Mouse (Mus musculus) hindbrain, postnatal 0 days (tissue): ENCODE measurements at regions not wholly inside any gene's neighbourhood (a gene's known extent, or its start where the extent isn't known, plus 50 kb on each side); places are given as distances from the start of the nearest gene placed in this dataset.

Experiments
- ATAC-seq: fragments of 200-750 bp; cut with Nextera tagmentation; 2 replicates; pipeline ENCODE4 v1.8.0; 2017; ENCODE audit warnings: mild to moderate bottlenecking, moderate TSS enrichment, moderate library complexity
- DNase-seq: peaks from one replicate; pipeline ENCODE4 v3.0.0-alpha.2; 2015; ENCODE audit warnings: low spot score
- H3K27ac ChIP-seq: fragments of 300-500 bp; sonication (generic); 2 replicates; pipeline ENCODE4 v1.5.1; 2014; ENCODE audit warnings: mild to moderate bottlenecking
- H3K27me3 ChIP-seq: fragments of 300-500 bp; sonication (generic); 2 replicates; pipeline ENCODE4 v1.6.1; 2014; ENCODE audit warnings: low read length, mixed read lengths; ENCODE audit not compliant: insufficient read depth
- H3K36me3 ChIP-seq: fragments of 300-500 bp; sonication (generic); 2 replicates; pipeline ENCODE4 v1.6.1; 2014; ENCODE audit warnings: low read length, mixed read lengths; ENCODE audit not compliant: insufficient read depth
- H3K4me1 ChIP-seq: fragments of 300-500 bp; sonication (generic); 2 replicates; pipeline ENCODE4 v1.6.1; 2014; ENCODE audit warnings: antibody characterized with exemption, low read length, mixed read lengths; ENCODE audit not compliant: insufficient read depth
- H3K4me2 ChIP-seq: fragments of 300-500 bp; sonication (generic); 2 replicates; pipeline ENCODE4 v1.6.1; 2014; ENCODE audit warnings: low read depth, mild to moderate bottlenecking, low read length, moderate library complexity, mixed read lengths
- H3K4me3 ChIP-seq: fragments of 300-500 bp; sonication (generic); 2 replicates; pipeline ENCODE4 v1.5.1; 2014; ENCODE audit warnings: low read length
- H3K9ac ChIP-seq: fragments of 300-500 bp; sonication (generic); replicated peaks from 2 replicates; pipeline ENCODE4 v1.6.1; 2014; ENCODE audit warnings: mild to moderate bottlenecking, low read length, moderate library complexity, mixed read lengths
- H3K9me3 ChIP-seq: fragments of 300-500 bp; sonication (generic); 2 replicates; pipeline ENCODE4 v1.6.1; 2016; ENCODE audit warnings: low read length, mixed read lengths
- CTCF ChIP-seq: IDR thresholded peaks from 2 replicates; pipeline ENCODE4 v1.5.1; 2016; ENCODE audit warnings: antibody characterized with exemption, control low read depth, low read depth
- WGBS: fragments of 180-500 bp; shearing (Covaris S2); extraction: QIAGEN DNeasy Blood & Tissue Kit; methylation state at CpG from one replicate; pipeline ENCODE4 v1.1.7; 2014; 5-methylcytosine and 5-hydroxymethylcytosine counted together

DNA sequence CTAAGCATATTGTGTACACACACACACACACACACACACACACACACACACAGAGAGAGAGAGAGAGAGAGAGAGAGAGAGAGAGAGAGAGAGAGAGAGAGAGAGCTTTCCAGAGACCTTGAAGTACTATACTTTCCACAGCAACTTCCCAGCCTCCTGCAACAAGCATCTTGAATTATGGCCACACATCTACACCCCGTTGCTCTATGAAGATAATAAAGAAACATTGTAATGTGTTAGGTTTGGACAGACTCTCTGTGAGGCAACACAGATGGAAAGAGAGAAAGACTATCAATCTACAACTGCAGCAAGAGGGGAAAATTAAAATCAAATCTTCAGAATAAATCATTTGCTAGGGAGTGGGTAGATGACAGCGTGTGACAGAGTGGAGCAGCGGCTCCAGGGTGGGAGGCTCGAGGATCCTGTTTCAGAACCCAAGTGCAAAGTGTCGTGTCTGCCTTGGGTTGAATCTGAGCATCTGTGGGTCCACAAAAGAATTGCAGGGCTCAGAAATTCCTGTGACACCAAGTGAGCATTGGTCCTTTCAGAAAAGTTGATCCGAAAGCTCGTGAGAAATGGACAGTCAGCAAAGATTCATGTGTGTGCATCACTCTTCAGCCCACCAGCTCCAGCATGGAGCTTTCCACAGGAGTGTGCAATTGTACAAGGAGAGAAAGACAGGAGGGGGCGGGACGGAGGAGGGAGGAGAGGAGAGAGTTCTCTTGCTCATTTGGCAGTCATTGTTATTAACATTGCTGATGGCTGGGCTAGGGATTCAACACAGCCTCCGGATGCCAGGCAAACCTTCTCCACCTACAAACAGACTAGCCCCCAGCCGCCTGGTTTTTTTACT is 203.6 kb upstream of the Gimd1 start:
- Histone ChIP-seq H3K36me3 (no peaks in the 10 kb centered on the region), H3K27me3 (no peaks in the 10 kb centered on the region), H3K4me2 (no peak overlapping the region), H3K4me3 (no peak overlapping the region), H3K27ac (no peak overlapping the region), H3K9ac (no peak overlapping the region), H3K9me3 (no peaks in the 10 kb centered on the region), H3K4me1 (no peaks in the 10 kb centered on the region)
- no peak for TF ChIP-seq CTCF
- ATAC-seq (no peak), DNase-seq (no peak)
- WGBS = 63% methylated on average over 11 of the region's 11 CpGs

DNA sequence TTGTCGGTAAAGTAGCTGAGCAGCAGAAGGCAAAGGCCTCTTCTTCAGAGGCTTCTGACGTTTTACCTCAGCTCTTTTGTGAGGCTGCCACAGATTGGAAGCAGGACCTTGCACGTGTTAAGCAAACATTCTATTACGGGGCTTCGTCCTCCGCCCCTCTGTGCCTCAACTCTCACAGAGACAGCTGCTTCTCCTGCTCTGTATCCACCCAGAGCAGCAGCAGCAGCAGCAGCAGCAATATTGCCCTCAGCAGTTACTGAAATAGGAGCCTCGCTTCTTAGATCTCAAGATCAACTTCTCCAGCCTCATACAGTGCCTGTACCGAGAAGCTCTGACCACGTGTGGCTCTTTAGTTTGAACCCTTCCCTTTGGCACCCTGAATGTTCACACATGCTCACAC is 202.4 kb upstream of the Gimd1 start:
- H3K9me3 ChIP-seq = no peaks in the 10 kb centered on the region
- no peaks in the 10 kb centered on the region for H3K4me1 ChIP-seq
- no peaks in the 10 kb centered on the region for H3K27me3 ChIP-seq
- H3K4me3 ChIP-seq = no peak overlapping the region
- no peak overlapping the region for H3K9ac ChIP-seq
- DNase-seq (no peak), ATAC-seq (no peak)
- no peak overlapping the region for H3K27ac ChIP-seq
- H3K36me3 ChIP-seq = no peaks in the 10 kb centered on the region
- WGBS = 74% methylated on average over 9 of the region's 9 CpGs
- no peak overlapping the region for H3K4me2 ChIP-seq
- TF ChIP-seq CTCF = no peak

DNA sequence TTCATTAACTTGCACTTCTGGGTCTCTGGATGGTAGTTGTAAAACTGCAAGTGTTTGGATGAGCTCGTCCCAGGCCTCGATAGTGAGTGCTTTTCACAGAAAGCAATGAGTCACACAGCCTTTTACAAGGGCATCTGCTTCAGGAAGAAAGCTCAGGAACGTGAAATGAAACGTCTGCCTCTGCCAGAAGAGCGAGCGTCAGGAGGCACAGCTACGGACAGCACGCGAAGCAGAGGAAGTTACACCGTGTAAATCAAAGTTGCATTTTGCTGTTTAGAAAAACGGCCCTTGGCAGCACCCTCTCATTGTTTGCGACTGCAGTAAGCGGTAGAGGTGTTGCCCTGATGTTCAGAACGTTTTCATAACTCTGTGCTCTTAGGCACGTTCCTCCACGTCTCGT is 201.5 kb upstream of the Gimd1 start:
- no peaks in the 10 kb centered on the region for H3K27me3 ChIP-seq
- ATAC-seq = no peak
- WGBS = 87% methylated on average over 17 of the region's 17 CpGs

DNA sequence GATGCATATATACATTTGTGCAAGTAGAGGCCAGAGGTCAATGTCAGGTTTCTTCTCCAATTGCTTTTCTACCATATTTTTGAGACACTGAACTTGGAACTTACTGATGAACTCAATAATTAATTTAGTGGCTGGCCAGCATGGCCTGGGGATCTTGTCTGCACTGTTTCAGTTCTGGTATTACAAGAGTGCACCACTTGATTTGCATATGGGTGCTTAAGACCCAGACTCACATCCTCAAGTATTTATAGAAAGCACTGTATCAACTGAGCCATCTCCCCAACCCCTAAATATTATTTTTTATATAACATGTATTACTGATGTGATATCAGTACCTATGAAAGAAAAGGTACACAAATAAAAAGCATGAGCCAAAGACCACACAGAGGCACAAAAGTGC is 197.8 kb upstream of the Gimd1 start:
- Histone ChIP-seq H3K27me3 (no peaks in the 10 kb centered on the region), H3K27ac (no peak overlapping the region), H3K9ac (no peak overlapping the region), H3K4me1 (no peaks in the 10 kb centered on the region), H3K4me3 (no peak overlapping the region), H3K36me3 (no peaks in the 10 kb centered on the region), H3K9me3 (no peaks in the 10 kb centered on the region), H3K4me2 (no peak overlapping the region)
- DNase-seq (no peak), ATAC-seq (no peak)
- TF ChIP-seq CTCF = no peak

More for the DNA sequence above, 201.5 kb upstream of the Gimd1 start:
- Histone ChIP-seq H3K4me3 (no peak overlapping the region), H3K36me3 (no peaks in the 10 kb centered on the region), H3K4me2 (no peak overlapping the region), H3K9me3 (no peaks in the 10 kb centered on the region), H3K9ac (no peak overlapping the region), H3K4me1 (no peaks in the 10 kb centered on the region), H3K27ac (no peak overlapping the region)
- no peak for TF ChIP-seq CTCF
- DNase-seq = no peak

- 82% methylated on average over 6 of the region's 6 CpGs for WGBS
- TF ChIP-seq CTCF = no peak
- Histone ChIP-seq H3K9ac (no peak overlapping the region), H3K4me2 (no peak overlapping the region), H3K27ac (no peak overlapping the region), H3K9me3 (no peaks in the 10 kb centered on the region), H3K4me3 (no peak overlapping the region), H3K4me1 (no peaks in the 10 kb centered on the region), H3K36me3 (no peaks in the 10 kb centered on the region), H3K27me3 (no peaks in the 10 kb centered on the region)
- ATAC-seq = no peak
- no peak for DNase-seq
Observed at GRCm38 (mm10) chr3:132441226-132441625, 188.4 kb upstream of the Gimd1 start.

DNA sequence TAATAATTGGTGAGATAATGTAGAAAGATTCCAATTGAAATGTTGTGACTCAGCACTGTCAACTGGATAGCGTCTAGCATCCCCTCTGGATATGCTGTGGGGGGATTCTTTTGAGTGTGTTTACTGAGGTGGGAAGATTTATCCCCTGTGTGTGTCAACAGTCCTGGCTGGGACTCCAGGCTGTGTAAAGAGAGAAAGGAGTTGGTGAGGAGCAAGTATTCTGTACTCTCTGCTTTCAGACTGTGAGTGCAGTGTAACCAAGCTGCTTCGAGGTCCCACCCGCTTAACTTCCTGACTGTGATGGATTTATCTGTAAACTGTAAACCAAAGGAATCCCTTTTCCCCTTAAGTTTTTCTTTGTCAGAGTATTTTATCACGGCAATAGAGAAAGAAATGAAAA is 175.7 kb upstream of the Gimd1 start:
- H3K4me1 ChIP-seq = no peaks in the 10 kb centered on the region
- WGBS = 66% methylated on average over 4 of the region's 4 CpGs
- no peak overlapping the region for H3K4me3 ChIP-seq
- DNase-seq (no peak), ATAC-seq (no peak)
- no peak overlapping the region for H3K27ac ChIP-seq
- no peaks in the 10 kb centered on the region for H3K9me3 ChIP-seq
- H3K36me3 ChIP-seq = no peaks in the 10 kb centered on the region
- H3K4me2 ChIP-seq = no peak overlapping the region
- no peaks in the 10 kb centered on the region for H3K27me3 ChIP-seq
- no peak overlapping the region for H3K9ac ChIP-seq
- TF ChIP-seq CTCF = no peak

GRCm38 (mm10) chr3:132462348-132462959 is 167.2 kb upstream of the Gimd1 start:
- Histone ChIP-seq H3K27me3 (no peaks in the 10 kb centered on the region), H3K9me3 (no peaks in the 10 kb centered on the region), H3K36me3 (no peaks in the 10 kb centered on the region), H3K27ac (no peak overlapping the region), H3K4me3 (no peak overlapping the region), H3K4me2 (no peak overlapping the region), H3K9ac (no peak overlapping the region), H3K4me1 (no peaks in the 10 kb centered on the region)
- ATAC-seq (no peak), DNase-seq (no peak)
- 74% methylated on average over 5 of the region's 5 CpGs for WGBS
- TF ChIP-seq CTCF = no peak
